Mouse (Mus musculus): ENCODE measurements around the gene Fam173b. TPM values are rescaled to one million over a fixed set of nuclear protein-coding genes. Genes with fewer than 3 reads are reported as not detected.
A peak's percentile ranks its signal among the peaks of the same experiment; 100 is the strongest.

Fam173b gene
- polyA plus RNA-seq, 2 experiments from 2014 or later, result 25.9 to 32.2 TPM

GRCm38 (mm10) chr15:31636091-31636595 lies 34.5 kb downstream of the Fam173b start:
- no peak for ATAC-seq

DNA sequence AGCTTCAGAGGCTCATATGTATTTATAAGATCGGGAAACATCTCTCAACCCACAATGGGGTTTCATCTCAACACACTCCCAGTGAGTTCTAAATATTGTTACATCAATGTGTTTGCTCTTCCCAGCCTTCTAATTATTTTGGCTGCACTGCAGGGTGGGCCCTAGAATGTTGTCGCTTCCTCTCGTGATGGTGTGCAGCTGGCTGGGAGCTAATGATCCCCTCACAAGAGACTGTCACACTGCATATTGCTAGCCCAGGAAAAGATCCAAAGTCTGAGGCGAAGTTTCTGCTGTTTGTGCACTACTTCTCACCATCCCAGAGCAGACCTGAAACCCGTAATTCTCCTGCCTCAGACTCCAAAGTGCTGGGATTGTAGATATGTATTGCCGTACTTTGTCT lies 45.6 kb downstream of the Fam173b start:
- ATAC-seq, result no peak

GRCm38 (mm10) chr15:31647851-31648569 lies 46.4 kb downstream of the Fam173b start:
- ATAC-seq, result no peak

- ATAC-seq, result peak; percentile 54
Measured at GRCm38 (mm10) chr15:31649691-31650090, 48.0 kb downstream of the Fam173b start.

- no peak for ATAC-seq
Measured at GRCm38 (mm10) chr15:31650821-31651220, 49.2 kb downstream of the Fam173b start.

GRCm38 (mm10) chr15:31660133-31660795 lies 58.6 kb downstream of the Fam173b start:
- no peak for ATAC-seq

DNA sequence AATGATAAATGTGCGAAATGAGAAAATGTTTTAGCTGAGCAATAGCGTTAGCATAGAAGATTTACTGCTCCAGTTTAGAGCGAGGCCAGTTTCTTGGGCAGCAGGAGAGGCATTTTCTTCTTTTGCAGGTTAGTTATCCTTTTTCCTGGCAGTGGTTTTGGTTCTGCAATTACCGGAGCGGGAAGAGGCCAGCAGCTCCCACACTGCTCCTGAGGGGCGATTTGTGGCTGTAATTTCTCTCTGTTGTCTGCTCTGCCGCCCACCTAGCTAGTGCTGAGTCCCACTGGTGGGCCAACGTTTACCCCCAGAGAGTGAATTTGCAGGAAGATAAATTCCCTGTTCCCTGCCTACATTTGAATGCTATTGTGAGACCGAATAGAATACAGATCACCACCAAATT lies 59.2 kb downstream of the Fam173b start:
- no peak for ATAC-seq

DNA sequence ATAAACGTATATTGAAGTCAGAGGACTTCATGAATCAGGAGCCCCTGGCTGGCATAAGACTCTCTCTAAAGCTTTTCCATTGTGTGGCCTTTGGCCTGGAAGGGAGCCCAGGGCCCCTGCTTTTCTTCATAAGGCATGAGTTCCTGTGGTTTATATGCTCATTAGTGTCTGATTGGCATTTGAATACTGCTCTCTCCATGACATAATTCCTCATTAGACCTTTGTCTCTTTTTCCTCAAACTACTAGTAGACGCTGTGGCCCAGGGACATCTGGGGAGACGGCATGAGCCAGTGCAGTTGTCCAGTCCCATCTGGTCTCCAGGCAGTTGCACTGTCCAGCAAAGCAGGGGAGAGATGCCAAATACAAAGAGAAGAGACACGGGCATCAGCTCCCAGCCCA lies 60.1 kb downstream of the Fam173b start:
- no peak for ATAC-seq

DNA sequence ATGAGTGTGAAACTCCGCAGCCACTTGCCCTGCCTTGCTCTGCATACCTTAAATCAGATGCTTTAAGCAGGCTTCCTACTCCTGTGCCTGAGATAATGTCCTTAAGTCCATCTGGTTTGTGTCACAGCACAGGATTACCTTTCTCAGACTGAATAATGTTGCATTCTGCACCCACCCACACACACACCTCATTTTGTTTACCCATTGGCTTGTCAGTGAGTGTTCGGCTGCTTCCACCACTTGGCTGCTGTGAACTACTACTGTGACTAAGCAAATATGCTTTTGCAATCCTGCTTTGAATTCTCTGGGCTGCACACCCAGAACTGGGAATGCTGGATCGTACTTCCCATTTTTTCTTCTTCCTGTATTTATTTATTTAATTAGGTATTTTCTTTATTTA lies 61.4 kb downstream of the Fam173b start:
- no peak for ATAC-seq

Other genes with a start within 250 kb of the Fam173b start
- gene Ankrd33b, start 234.1 kb upstream of the Fam173b start, polyA plus RNA-seq (2017; shearing (Covaris generic)), result not detected
- gene Ropn1l, start 148.1 kb upstream of the Fam173b start, polyA plus RNA-seq (2017; shearing (Covaris generic)), result 1 to 10 TPM in 1 of 2 experiments, not detected in 1; 1.0 TPM
- gene March6, start 70.8 kb upstream of the Fam173b start, polyA plus RNA-seq (2017; shearing (Covaris generic)), result 10 to 100 TPM; 24.4 to 26.2 TPM
- not detected for gene Cmbl, start 36.5 kb upstream of the Fam173b start, polyA plus RNA-seq (2017; shearing (Covaris generic))
- 100 to 1,000 TPM; 419 to 459 TPM for gene Cct5, start within 50 bp of the Fam173b start, polyA plus RNA-seq (2017; shearing (Covaris generic))